In genomic region chr1:172406077-172406706, GRCm38 (mm10) we compare ENCODE assay signal across 19 mouse cellular contexts. TPM values are rescaled to one million over a fixed set of nuclear protein-coding genes. Genes with fewer than 3 reads are reported as not detected.
DNase-seq lines count a peak whose midpoint lies in the region; ATAC-seq lines count a peak whose summit lies in the region.
"Had no signal": no experiment of that assay in that cellular context is flagged by ENCODE, and none has a peak within 500 bp of the region (broad histone marks: within the 10 kb centered on the region; RNA-seq: fewer than 3 reads in every experiment).

No protein-coding gene starts in this region.

- no peaks in the 10 kb centered on the region for H3K9me3 ChIP-seq in kidney, embryonic 16.5 days (ENCODE audit: low read length)
- no peaks in the 10 kb centered on the region for H3K9me3 ChIP-seq in kidney, embryonic 15.5 days (replicated peaks)
- no peaks in the 10 kb centered on the region for H3K9me3 ChIP-seq in hindbrain, embryonic 12.5 days (replicated peaks)
- H3K9me3 ChIP-seq in neural tube, embryonic 11.5 days (ENCODE audit: control insufficient read depth, low read length), result no peaks in the 10 kb centered on the region
- H3K9me3 ChIP-seq in limb, embryonic 10.5 days (replicated peaks), result no peaks in the 10 kb centered on the region
- H3K9me3 ChIP-seq: forebrain, embryonic 15.5 days had no signal

- no peaks in the 10 kb centered on the region for H3K4me1 ChIP-seq in kidney, embryonic 16.5 days (ENCODE audit: insufficient read depth, low read length)
- H3K4me1 ChIP-seq in kidney, embryonic 15.5 days, result peaks cover 5% of the 10 kb centered on the region; the same call in 1 of the 2 replicates
- H3K4me1 ChIP-seq in hindbrain, embryonic 12.5 days, result peaks cover 5% of the 10 kb centered on the region
- H3K4me1 ChIP-seq in neural tube, embryonic 11.5 days (ENCODE audit: control insufficient read depth, insufficient read depth, low read length), result peaks cover 6% of the 10 kb centered on the region
- peaks cover 10% of the 10 kb centered on the region for H3K4me1 ChIP-seq in limb, embryonic 10.5 days
- H3K4me1 ChIP-seq: forebrain, embryonic 15.5 days had no signal

- 12% methylated on average over 16 of the region's 16 CpGs for WGBS in kidney, embryonic 16.5 days
- 14% methylated on average over 16 of the region's 16 CpGs for WGBS in kidney, embryonic 15.5 days
- 35% methylated on average over 16 of the region's 16 CpGs for whole genome bisulfite sequencing in hindbrain, embryonic 12.5 days
- WGBS in neural tube, embryonic 11.5 days, result 17% methylated on average over 16 of the region's 16 CpGs
- 44% methylated on average over 16 of the region's 16 CpGs for WGBS in limb, embryonic 10.5 days

- H3K27me3 ChIP-seq in kidney, embryonic 16.5 days (ENCODE audit: insufficient read depth, low read length), result peaks cover 6% of the 10 kb centered on the region; the same call in 1 of the 2 replicates
- peaks cover 15% of the 10 kb centered on the region; the same call in 1 of the 2 replicates for H3K27me3 ChIP-seq in kidney, embryonic 15.5 days
- peaks cover 3% of the 10 kb centered on the region; the same call in 1 of the 2 replicates for H3K27me3 ChIP-seq in hindbrain, embryonic 12.5 days
- H3K27me3 ChIP-seq in neural tube, embryonic 11.5 days (ENCODE audit: control insufficient read depth, insufficient read depth, low read length), result no peaks in the 10 kb centered on the region
- H3K27me3 ChIP-seq in limb, embryonic 10.5 days (ENCODE audit: low read depth, poor library complexity, severe bottlenecking), result peaks cover 21% of the 10 kb centered on the region; the same call in 1 of the 2 replicates

- no peaks in the 10 kb centered on the region for H3K36me3 ChIP-seq in kidney, embryonic 16.5 days (ENCODE audit: insufficient read depth, low read length)
- no peaks in the 10 kb centered on the region for H3K36me3 ChIP-seq in kidney, embryonic 15.5 days
- no peaks in the 10 kb centered on the region for H3K36me3 ChIP-seq in hindbrain, embryonic 12.5 days
- no peaks in the 10 kb centered on the region for H3K36me3 ChIP-seq in neural tube, embryonic 11.5 days (ENCODE audit: control insufficient read depth, insufficient read depth, low read length)
- H3K36me3 ChIP-seq in limb, embryonic 10.5 days, result no peaks in the 10 kb centered on the region
- H3K36me3 ChIP-seq: forebrain, embryonic 15.5 days had no signal

- peak; percentile 40 for DNase-seq in MN1 (ENCODE audit: low spot score)
- peak; percentile 50 for DNase-seq in neural tube, embryonic 11.5 days (ENCODE audit: low spot score)
- DNase-seq in adrenal gland, adult 8-10 months, result no peak
- no peak for DNase-seq in limb, embryonic 10.5 days (ENCODE audit: low spot score)
- DNase-seq in kidney, adult 11 months, result no peak
- DNase-seq: adrenal gland, postnatal 36 days; cerebellum, postnatal 14 days; heart, postnatal 10 days; layer of hippocampus, postnatal 36 days; left cerebral cortex, postnatal 4 days; lung, postnatal 10 days; retina, postnatal 1 day had no signal

- no peak overlapping the region for H3K9ac ChIP-seq in kidney, embryonic 16.5 days (replicated peaks; ENCODE audit: low read length)
- no peak overlapping the region for H3K9ac ChIP-seq in kidney, embryonic 15.5 days
- H3K9ac ChIP-seq in hindbrain, embryonic 12.5 days, result no peak overlapping the region; the same call in 1 of the 2 replicates
- H3K9ac ChIP-seq in neural tube, embryonic 11.5 days (ENCODE audit: low read length), result no peak overlapping the region
- H3K9ac ChIP-seq: forebrain, embryonic 15.5 days; liver, embryonic 14.5 days had no signal

- H3K4me2 ChIP-seq in kidney, embryonic 16.5 days (replicated peaks; ENCODE audit: low read depth, low read length), result no peak overlapping the region
- no peak overlapping the region for H3K4me2 ChIP-seq in kidney, embryonic 15.5 days
- H3K4me2 ChIP-seq in hindbrain, embryonic 12.5 days (replicated peaks), result no peak overlapping the region
- no peak overlapping the region for H3K4me2 ChIP-seq in neural tube, embryonic 11.5 days (ENCODE audit: low read depth)
- H3K4me2 ChIP-seq: forebrain, embryonic 15.5 days had no signal

- no peak overlapping the region for H3K27ac ChIP-seq in kidney, embryonic 16.5 days (ENCODE audit: low read length)
- H3K27ac ChIP-seq in kidney, embryonic 15.5 days, result no peak overlapping the region
- H3K27ac ChIP-seq in hindbrain, embryonic 12.5 days, result no peak overlapping the region
- no peak overlapping the region for H3K27ac ChIP-seq in neural tube, embryonic 11.5 days (ENCODE audit: low read depth, low read length)
- no peak overlapping the region for H3K27ac ChIP-seq in limb, embryonic 10.5 days
- H3K27ac ChIP-seq: forebrain, embryonic 15.5 days; liver, embryonic 14.5 days had no signal

- 0 out of 2 replicates have a peak, but pooled peaks have one; percentile 39 for ATAC-seq in kidney, embryonic 16.5 days (ENCODE audit: low FRiP score, low TSS enrichment)
- no peak for ATAC-seq in kidney, embryonic 15.5 days (replicated peaks; ENCODE audit: low FRiP score)
- ATAC-seq in hindbrain, embryonic 12.5 days (ENCODE audit: low FRiP score), result peak; percentile 48; the same call in 1 of the 2 replicates
- ATAC-seq in neural tube, embryonic 11.5 days (ENCODE audit: insufficient read depth, low FRiP score, low TSS enrichment), result peak; percentile 76
- ATAC-seq: activated CD4-positive, CD25-positive, alpha-beta regulatory T cell, adult 4 months; forebrain, embryonic 15.5 days; intestine, postnatal 0 days had no signal

- no peak overlapping the region for H3K4me3 ChIP-seq in kidney, embryonic 16.5 days (ENCODE audit: low read length)
- no peak overlapping the region for H3K4me3 ChIP-seq in kidney, embryonic 15.5 days (replicated peaks)
- H3K4me3 ChIP-seq in hindbrain, embryonic 12.5 days, result no peak overlapping the region
- no peak overlapping the region for H3K4me3 ChIP-seq in neural tube, embryonic 11.5 days (ENCODE audit: low read depth, low read length)
- H3K4me3 ChIP-seq in limb, embryonic 10.5 days, result no peak overlapping the region
- H3K4me3 ChIP-seq: forebrain, embryonic 15.5 days had no signal

RNA-seq across cellular contexts. Expression of gene Pigm, which starts 29.8 kb away (rescaled TPM):
- 7.3 and 7.8 TPM in 2 replicates for polyA plus RNA-seq in kidney, embryonic 16.5 days (2015; fragmentation: Nextera tagmentation; extraction: Ambion mirVana)
- polyA plus RNA-seq in kidney, embryonic 15.5 days (2015; fragmentation: Nextera tagmentation; extraction: Ambion mirVana), result 7.6 and 7.9 TPM in 2 replicates
- polyA plus RNA-seq in hindbrain, embryonic 12.5 days (2016; fragmentation: Nextera tagmentation; extraction: Ambion mirVana), result 9.4 and 9.8 TPM in 2 replicates
- polyA plus RNA-seq in neural tube, embryonic 11.5 days (2014; fragmentation: Nextera tagmentation; extraction: Ambion mirVana), result 14.2 and 15.1 TPM in 2 replicates
- 10 to 100 TPM; 11.1 to 13.2 (median 11.8) TPM for total RNA-seq in adrenal gland, adult 8-10 months (2022)
- polyA plus RNA-seq in limb, embryonic 10.5 days (2016; fragmentation: Nextera tagmentation; extraction: Ambion mirVana), result 9.9 and 10.5 TPM in 2 replicates

Comparison
In these comparisons a context has a peak if more than half of its experiments do, and no peak if none do; other contexts are left out.
1. DNase-seq: peak in MN1 (single experiment) and neural tube, embryonic 11.5 days (single experiment); none in adrenal gland, adult 8-10 months (single experiment), limb, embryonic 10.5 days (single experiment) and kidney, adult 11 months (single experiment).